Mouse (Mus musculus) kidney, postnatal 36 days (tissue): Measurements from ENCODE around the gene Map2.

ENCODE experiments used
- DNase-seq, 2 experiments: peaks; one replicate each; pipeline ENCODE4 v3.0.0; 2021 to 2022; ENCODE audit warnings: mixed read lengths in 2 of 2

Gene Map2

DNA sequence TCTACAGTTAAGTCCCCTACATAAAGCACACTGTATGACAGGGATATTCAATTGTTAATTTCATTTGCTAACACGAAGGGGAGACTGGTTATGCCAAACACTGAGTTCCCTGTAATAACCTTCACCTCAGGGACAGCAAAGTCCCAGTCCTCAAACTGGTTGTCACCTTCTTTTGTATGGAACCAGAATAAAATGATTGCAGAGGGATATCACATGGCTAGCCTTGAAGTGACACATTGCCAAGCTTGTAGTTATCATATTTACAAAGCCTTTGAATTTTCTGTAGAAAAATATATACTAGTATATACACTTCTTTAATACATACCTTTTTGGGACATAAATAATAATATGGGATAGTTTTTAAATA is 146.0 kb downstream of the Map2 start:
- no peak for DNase-seq

- DNase-seq: peak in 1 of 2 experiments; percentile 3
These were observed 146.6 kb downstream of the Map2 start for GRCm38 (mm10) chr1:66321631-66322142.

DNA sequence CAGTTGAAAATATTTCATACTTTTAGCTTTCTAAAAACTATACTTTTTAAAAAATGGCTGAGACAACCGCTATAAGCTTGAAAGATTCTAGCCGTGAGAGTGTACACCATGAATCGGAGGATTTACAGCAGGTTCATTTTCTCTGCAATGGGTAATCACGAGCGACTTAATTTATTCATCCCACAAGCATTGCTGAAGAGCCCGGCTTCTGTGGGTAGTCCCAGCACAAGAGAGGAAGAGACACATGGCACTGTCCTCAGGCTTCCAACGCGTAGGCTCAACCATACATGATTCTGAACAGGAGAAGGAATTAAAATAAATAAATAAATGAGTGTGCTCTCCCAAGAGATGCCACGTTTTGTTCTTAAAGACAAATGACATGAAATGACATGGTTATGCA is 148.4 kb downstream of the Map2 start:
- no peak for DNase-seq

DNA sequence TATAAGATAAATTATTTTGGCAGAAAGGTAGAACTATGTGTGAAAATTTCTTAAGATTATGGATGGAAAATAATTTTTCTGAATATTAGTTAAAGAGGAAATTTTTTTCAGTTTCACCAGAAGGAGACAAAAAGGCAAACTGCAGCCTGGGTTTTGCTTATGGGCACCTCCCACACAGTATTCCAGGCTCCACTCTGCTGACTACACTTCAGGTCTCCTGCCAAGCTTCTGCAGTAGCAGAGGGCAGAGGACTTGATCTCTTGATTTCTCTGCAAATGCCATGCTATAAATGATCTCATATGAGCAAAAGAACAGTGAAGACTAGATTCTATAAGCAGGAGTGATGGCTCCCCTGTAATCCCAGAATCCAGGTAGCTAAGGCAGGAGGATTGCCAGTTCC is 149.9 kb downstream of the Map2 start:
- DNase-seq: no peak

DNA sequence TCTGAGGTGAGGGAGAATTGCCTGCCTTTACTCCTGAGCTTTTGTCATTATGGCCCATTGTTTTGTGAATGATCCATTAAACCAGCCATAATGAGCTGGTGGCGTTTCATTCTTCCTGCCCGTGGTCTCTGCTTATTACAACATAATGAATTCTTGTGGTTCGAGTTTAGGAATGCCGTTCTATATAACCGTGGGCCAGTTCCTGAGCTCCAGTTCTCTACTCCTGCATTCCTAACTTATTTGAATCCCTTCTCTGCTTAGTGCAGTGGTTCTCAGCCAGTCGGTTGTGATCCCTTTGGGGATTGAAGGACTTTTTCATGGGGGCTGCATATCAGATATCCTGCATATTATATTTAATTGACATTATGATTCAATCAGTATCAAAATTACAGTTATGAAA is 153.9 kb downstream of the Map2 start:
- DNase-seq: no peak

DNA sequence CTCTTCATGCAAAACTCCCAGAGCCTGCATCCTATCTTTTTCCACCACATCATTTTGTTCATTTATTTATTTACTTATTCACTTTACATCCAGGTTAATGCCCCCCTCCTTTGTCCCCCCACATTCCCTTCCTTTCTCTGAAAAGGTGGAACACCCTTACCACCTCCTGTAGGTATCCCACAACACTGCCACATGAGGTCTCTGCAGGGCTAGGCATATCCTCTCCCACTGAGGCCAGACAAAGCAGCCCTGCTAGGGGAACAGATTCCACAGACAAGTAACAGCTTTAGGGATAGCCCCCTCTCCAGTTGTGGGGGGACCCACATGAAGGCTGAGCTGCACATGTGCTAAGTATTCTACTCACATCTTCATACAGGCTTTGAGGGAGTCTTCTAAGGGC is 154.5 kb downstream of the Map2 start:
- DNase-seq: no peak

GRCm38 (mm10) chr1:66335724-66336284 is 160.7 kb downstream of the Map2 start:
- no peak for DNase-seq

DNA sequence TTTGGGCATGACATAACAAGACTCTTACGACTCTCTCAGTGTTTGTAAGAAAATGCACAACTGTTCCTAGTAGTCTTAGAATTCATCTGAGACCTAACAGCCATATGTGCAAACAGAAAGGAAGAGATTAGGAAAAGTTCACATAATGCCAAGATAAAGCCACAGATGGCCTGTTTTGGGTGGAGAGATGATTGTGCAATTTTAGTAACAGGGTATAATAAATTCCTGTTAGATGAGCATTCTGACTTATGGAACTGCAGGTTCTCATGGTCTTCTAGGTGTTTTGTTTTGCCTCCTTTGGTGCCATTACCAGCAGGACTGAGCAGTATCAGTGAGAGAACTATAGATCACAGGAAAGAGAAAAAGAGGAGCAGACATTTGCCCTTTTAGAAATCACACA is 164.1 kb downstream of the Map2 start:
- no peak for DNase-seq

DNA sequence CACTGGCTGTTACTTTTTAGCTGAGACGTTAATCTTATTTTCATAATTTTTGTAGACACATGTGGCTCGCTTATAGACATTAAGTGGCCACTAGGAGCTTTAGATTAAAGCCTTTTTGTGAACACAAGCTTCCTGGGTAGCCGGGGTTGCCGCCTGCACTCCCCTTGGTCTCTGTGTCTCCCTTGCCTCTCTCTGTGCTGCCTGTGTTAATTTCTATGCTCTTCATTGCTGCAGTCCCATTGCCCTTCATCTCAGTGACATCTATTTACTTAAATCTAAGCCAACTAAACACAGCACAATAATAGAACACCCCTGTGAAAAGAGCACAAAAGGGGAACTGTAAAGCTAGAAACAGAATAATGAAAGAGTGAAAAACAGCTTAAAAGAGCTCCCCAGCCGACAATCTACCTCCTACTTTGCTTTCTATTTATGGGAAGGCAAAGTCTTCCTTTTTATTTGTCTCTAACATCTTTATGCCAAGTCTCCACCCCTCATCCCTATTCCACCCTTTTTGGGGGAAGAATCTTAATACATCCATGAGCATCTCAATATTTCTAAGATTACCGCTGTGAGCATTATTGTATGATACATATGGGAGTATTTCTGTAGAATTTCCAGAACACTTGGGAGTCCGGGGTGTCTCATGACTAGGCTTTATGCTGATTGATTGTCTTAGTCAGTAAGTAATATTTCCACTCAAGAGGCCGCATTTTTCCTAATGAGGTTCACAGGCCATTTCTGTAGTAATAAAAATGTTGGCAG is 173.5 kb downstream of the Map2 start:
- DNase-seq: no peak

DNA sequence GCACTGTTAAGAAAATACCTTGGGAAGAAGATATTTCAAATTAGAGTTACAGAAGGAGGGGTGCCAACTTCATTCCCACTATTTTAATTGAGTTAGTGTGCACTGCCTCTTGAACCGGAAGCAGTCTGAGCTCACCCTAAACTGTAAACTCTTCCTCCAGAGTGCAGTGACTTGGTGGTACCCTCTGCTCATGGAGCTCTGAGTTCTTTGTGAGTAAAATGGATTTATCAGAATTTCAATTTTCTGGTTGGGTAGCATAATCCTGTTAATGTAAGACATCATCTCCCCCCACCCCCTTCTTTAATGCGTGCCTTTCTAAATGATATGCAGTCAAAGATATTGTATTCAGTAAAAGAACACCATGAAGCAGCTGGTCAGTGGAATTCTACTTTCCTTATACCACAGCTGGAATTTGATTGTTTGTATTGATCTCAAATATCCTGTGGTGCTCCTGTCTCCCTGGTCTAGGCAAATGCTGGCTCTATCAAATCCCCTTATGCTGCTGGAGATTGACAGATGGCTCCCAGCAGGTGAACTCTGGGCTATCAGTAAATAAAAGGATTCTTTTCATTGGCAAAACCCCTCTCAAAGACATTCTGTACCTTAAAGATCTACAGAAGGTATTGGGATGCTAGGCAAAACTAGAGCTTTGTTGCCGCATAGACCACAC is 174.2 kb downstream of the Map2 start:
- no peak for DNase-seq

- peak; percentile 31 to 39 for DNase-seq
These were observed 176.3 kb downstream of the Map2 start for GRCm38 (mm10) chr1:66351366-66351765.

GRCm38 (mm10) chr1:66361799-66362198 is 186.7 kb downstream of the Map2 start:
- no peak for DNase-seq

GRCm38 (mm10) chr1:66363285-66363684 is 188.2 kb downstream of the Map2 start:
- no peak for DNase-seq

- DNase-seq: no peak
These were observed 189.3 kb downstream of the Map2 start for GRCm38 (mm10) chr1:66364386-66364785.

DNA sequence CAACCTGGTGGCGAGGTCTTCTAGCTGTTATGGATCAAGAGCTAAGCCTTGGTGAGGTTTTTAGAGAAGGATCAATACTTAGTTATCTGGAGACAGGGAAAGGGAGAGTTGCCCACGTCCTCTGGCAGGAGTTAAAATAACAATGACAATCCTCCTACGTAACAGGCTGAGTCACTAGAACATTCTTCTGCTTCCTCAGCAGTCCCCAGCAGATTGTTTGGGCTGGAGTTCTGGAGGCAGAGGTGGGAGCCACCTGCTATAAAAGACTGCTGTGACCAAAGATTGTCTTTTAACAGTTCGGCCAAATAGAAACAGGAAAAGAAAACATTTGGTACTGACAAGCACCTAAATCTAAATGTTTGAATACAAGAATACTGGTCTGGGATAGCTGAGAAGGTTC is 190.5 kb downstream of the Map2 start:
- no peak for DNase-seq

DNA sequence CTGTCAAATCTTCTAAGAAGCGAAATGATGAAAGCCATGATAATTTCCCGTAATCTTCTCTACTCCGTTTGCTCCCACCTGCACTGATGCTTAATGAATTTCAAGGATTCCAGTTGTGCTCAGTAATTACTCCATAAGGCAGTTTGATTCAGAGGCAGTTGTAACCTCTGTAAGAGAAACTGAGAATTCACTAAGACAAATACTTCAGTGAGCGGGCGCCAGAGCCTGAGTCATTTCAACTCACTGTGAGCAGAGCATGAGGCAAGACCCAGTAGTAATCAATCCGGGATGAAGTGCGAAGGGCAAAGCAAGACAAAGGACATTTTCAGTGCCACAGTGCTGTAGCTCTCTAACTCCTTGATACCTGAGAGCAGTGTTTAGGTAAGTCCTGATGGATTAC is 194.4 kb downstream of the Map2 start:
- DNase-seq: no peak

DNA sequence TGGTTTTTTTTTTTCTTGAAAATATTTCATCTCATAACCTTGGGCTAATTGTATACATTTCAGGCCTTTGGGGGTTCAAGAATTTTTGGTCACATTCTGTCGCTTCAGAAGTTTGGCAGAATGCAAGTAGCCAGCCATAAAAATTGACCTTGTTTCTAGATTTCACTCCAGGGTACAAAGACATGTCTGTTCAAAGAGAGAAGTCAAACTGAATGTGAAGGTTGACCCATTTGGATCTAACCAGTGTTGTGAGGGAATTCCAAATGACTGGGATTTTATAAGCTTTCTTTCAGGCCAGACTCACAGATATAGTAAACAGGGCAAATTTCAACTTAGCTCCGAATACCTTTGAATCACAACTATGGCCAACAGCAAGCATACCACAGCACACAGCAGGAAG is 196.3 kb downstream of the Map2 start:
- DNase-seq: no peak

DNA sequence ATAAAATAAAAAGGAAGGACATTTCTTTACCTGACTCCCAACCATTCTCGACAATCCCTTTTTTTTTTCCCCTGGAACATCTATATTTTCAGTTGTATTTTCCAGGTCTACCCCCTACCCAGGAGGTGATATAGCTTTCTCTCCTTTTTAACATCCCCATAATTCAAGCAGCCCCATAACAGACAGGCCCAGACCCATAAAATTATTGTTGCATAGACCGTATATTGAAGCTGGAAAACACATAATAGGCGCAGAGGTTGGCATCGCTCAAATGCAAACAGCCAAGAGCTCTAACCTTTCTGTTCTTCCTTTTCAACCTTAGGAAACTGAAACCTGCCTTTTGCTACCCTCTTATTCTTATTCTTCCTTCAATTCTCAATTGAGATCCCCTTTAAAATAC is 211.2 kb downstream of the Map2 start:
- no peak for DNase-seq

DNA sequence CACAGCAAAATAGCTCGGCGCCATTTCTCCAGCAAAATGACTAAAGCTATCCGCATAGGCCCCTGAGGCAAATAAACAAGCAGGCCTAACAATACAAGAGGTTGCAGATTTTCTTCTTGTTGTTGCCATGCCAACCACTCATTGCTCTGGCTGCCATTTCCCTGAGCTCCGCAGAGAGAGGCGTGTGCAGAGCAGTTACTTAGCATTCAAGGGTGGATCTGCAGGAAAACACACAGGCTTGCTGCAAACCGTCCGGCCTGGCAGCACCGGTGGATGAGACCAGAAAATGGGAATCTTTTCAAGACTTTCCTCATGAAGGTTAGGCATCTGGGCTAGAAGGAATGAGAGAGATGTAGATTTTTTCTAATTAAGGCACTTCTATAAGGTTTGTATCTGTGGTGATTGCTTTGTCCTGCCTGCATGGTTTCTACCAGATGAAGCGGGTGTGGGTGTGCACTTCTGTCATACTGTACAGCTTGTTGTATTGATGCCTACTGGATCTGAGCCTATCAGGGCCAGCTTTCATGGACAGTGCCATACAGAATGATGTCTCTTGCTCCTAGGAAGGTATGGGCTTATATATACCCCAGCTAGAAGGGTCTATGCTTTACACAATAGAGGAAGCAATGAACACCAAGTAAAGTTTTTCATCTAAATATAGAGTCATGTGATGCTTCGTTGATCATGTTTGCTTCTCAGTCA is 211.8 kb downstream of the Map2 start:
- DNase-seq: no peak

- no peak for DNase-seq
These were observed 213.5 kb downstream of the Map2 start for GRCm38 (mm10) chr1:66388561-66388960.

- no peak for DNase-seq
These were observed 220.0 kb downstream of the Map2 start for GRCm38 (mm10) chr1:66394944-66395637.

DNA sequence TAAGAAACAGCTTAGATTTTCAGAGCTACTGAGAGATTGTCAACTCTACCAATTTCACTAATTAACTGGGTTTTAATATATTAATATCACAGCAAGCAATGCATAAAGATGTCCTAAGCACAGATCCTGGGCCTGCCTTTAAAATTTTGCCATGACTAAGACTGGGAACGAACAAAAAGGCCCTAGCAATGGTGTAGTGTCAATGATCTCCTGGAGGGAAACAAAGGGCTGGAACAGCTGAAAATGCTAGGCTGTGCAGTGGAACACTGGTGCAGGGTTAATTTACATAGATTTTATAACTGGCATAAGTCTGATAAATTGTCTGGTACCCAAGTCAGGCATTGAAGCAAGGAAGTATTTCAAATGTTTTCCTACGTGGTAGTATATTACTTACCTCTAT is 220.8 kb downstream of the Map2 start:
- DNase-seq: no peak

DNA sequence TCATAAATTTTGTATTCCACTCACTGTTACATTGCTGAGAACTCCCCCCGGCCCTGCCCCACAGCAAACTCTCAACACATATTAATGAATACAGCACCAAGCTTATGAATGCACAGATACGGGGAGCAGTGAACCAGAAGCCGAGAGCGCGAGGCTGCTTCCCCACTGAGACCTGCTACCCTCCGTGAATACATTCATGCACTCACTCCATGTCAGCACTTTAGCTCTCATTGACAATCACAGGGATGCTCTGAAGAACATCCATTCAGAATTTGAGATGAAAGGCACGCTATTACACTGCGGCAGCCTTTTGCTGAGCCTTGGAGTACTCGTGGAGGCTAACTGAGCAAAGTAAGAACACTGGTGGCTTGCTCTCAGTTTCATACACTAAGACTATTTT is 226.8 kb downstream of the Map2 start:
- no peak for DNase-seq
